Mouse (Mus musculus): ENCODE data around the gene Prkcb.
A peak's percentile ranks its signal among the peaks of the same experiment; 100 is the strongest.

The Prkcb gene

DNA sequence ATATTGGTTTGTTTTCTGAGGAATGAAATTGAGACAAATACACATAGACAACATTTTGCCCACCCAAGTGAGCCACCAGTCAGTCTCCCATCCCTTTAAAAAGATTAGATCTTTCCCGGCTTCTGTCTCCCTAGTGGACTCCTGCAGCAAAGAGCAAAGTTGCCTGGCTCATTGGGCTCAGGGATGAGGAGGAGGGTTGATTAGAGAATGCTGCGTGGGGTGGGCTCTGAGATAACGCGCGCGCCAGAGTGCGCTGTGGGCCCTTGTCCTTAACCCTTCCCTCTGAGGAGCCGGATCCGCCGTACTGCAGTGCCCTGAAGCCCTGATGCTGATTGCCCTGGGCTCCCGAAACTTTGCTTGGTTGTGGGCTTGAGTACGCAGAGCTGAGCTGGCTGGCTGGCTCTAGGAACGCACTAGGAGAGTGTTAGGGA, 381.9 kb downstream of the Prkcb start, which contains the start of gene Cacng3:
Gene Cacng3 (plus strand): TSS at position 51 of the 431 bp plus-strand sequence.
- no peak for DNase-seq (ENCODE audit: low read depth, low spot score)

GRCm38 (mm10) chr7:122670873-122671641, 382.5 kb downstream of the Prkcb start:
- DNase-seq (ENCODE audit: low read depth, low spot score) = peak; percentile 38

GRCm38 (mm10) chr7:122672981-122673380, 384.4 kb downstream of the Prkcb start:
- DNase-seq (ENCODE audit: low read depth, low spot score) = no peak

DNA sequence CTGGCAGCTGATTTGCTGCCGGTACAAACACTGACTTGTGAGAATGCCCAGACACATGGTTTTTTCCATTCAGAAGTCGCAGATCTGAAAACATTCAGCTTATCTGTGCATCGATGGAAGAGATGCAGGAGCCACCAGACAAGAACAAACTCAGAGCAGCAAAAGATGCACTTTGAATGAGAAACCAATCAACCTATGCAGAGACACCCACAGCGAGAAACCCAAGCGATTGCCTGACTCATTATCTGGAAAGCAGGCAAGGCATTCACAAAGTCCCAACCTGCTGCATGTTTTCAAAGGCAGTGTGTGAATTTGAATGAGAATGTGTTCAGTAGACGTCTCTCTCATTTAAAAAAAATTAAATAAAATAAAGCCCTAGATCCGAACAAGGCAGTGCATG, 386.7 kb downstream of the Prkcb start:
- DNase-seq (ENCODE audit: low read depth, low spot score) = no peak
